Mouse (Mus musculus): ENCODE data around the gene Mdm4.
A peak's percentile ranks its signal among the peaks of the same experiment; 100 is the strongest.

GRCm38 (mm10) chr1:132982728-132983127 is 47.6 kb downstream of the Mdm4 start:
- TF ChIP-seq CTCF (conservative IDR thresholded peaks at IDR 0.05; ENCODE audit: insufficient read depth, insufficient read length, low read depth, low read length) (peak; percentile 65), POLR2A (IDR thresholded peaks at IDR 0.05; ENCODE audit: low read depth, low read length) (no peak)

Data from kidney, adult 2 months (tissue).